Mouse (Mus musculus) kidney, embryonic 16.5 days (tissue): ENCODE results near the gene Mettl26. TPM values are rescaled to one million over a fixed set of nuclear protein-coding genes. Genes with fewer than 3 reads are reported as not detected.

Source experiments
- ATAC-seq: fragments of 200-750 bp; cut with Nextera tagmentation; 2 replicates; pipeline ENCODE4 v1.8.0; 2017; ENCODE audit warnings: moderate TSS enrichment; ENCODE audit not compliant: low FRiP score, low TSS enrichment
- H3K27ac ChIP-seq: fragments of 300-500 bp; sonication (generic); 2 replicates; pipeline ENCODE4 v1.5.1; 2014; ENCODE audit warnings: low read length
- H3K27me3 ChIP-seq: fragments of 300-500 bp; sonication (generic); 2 replicates; pipeline ENCODE4 v1.6.1; 2014; ENCODE audit warnings: low read length, control low read depth, mixed read lengths; ENCODE audit not compliant: insufficient read depth
- H3K36me3 ChIP-seq: fragments of 300-500 bp; sonication (generic); 2 replicates; pipeline ENCODE4 v1.6.1; 2014; ENCODE audit warnings: low read length, control low read depth, mixed read lengths; ENCODE audit not compliant: insufficient read depth
- H3K4me1 ChIP-seq: fragments of 300-500 bp; sonication (generic); 2 replicates; pipeline ENCODE4 v1.6.1; 2014; ENCODE audit warnings: low read length, control low read depth, mixed read lengths; ENCODE audit not compliant: insufficient read depth
- H3K4me2 ChIP-seq: fragments of 300-500 bp; sonication (generic); replicated peaks from 2 replicates; pipeline ENCODE4 v1.6.1; 2014; ENCODE audit warnings: low read depth, low read length
- H3K4me3 ChIP-seq: fragments of 300-500 bp; sonication (generic); 2 replicates; pipeline ENCODE4 v1.5.1; 2014; ENCODE audit warnings: mild to moderate bottlenecking, low read length
- H3K9ac ChIP-seq: fragments of 300-500 bp; sonication (generic); replicated peaks from 2 replicates; pipeline ENCODE4 v1.6.1; 2014; ENCODE audit warnings: low read length
- H3K9me3 ChIP-seq: fragments of 300-500 bp; sonication (generic); 2 replicates; pipeline ENCODE4 v1.6.1; 2016; ENCODE audit warnings: low read length, control low read depth
- WGBS: fragments of 180-500 bp; shearing (Covaris S2); extraction: QIAGEN DNeasy Blood & Tissue Kit; methylation state at CpG from one replicate; pipeline ENCODE4 v1.1.7; 2014; 5-methylcytosine and 5-hydroxymethylcytosine counted together
- polyA plus RNA-seq: library from polyadenylated mRNA; unstranded; fragments of >200 nt; fragmentation: Nextera tagmentation; extraction: Ambion mirVana; gene quantifications from 2 replicates; pipeline ENCODE4 v1.2.1, GENCODE M21; 2015

Mettl26 gene
- polyA plus RNA-seq, 1 experiment from 2014 or later, result 100 TPM

DNA sequence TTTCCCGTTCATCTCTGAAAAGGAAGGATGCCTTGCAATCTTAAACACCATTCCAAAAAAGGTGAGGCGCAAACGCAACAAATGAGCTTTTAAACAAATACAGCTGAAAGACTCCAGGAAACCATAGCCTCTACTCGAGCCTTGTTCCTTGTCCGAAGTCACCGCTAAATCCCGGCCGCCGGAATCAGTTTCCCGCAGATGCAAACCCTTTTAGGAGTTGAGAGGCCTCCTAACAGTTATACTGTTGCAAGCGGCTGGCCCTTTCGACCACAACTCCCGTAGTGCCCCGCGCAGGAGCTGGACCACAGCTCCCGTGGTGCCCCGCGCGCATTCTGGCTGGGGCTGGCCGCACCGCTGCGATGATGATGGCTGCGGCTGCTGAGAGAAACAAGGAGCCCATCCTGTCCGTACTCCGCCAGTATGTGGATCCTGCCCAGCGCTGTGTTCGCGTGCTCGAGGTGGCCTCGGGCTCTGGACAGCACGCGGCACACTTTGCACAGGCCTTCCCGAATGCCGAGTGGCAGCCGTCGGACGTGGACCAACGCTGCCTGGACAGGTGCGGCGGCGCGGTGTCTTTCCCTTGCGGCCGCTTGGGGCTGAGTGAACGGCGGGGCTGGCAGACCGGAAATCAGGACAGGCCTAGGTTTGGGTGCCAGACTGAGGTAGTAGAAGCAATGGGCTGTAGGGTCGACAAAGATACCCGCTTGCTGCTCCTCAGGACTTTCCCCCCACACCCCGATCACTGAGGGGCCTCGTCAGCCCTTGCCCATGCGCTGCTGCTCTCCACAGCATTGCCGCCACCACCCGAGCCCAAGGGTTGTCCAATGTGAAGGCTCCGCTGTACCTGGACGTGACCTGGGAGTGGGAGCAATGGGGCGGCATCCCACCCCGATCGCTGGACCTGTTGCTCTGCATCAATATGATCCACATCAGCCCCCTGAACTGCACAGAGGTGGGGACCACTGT lies 580 bp downstream of the Mettl26 start:
- H3K36me3 ChIP-seq, result peaks cover 13% of the 10 kb centered on the region
- no peaks in the 10 kb centered on the region for H3K9me3 ChIP-seq
- no peaks in the 10 kb centered on the region for H3K27me3 ChIP-seq
- peak; percentile 93 for ATAC-seq
- peaks cover 32% of the 10 kb centered on the region for H3K4me1 ChIP-seq
- peak overlapping the region; percentile 78 for H3K4me2 ChIP-seq
- H3K4me3 ChIP-seq, result peak overlapping the region; percentile 75
- 1% methylated on average over 59 of the region's 59 CpGs for WGBS
- H3K27ac ChIP-seq, result peak overlapping the region; percentile 96
- H3K9ac ChIP-seq, result peak overlapping the region; percentile 79

DNA sequence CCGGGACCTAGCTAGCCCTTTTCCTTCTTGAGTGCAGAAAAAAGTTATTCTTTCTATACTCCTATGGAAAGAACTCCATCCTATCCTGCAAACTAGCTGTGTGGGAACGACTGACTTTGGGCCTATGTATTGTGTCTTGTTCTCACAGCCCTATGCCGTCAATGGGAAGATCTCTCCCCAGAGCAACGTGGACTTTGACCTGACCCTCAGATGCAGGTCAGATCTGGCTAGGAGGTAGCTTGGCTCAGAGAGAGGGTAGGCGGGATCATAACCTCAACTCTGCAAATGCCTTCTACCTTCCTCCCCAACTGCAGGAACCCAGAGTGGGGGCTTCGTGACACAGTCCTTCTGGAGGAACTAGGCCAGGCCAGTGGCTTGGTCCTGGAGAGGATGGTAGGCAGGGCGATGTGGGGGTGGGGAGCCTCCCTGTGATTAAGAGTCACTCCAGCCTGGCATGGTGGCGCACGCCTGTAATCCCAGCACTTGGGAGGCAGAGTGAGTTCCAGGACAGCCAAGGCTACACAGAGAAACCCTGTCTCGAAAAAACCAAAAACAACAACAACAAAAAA lies 1.6 kb downstream of the Mettl26 start:
- peak overlapping the region; percentile 79 for H3K9ac ChIP-seq
- peak overlapping the region; percentile 78 for H3K4me2 ChIP-seq
- H3K4me1 ChIP-seq, result peaks cover 42% of the 10 kb centered on the region
- no peak for ATAC-seq
- whole genome bisulfite sequencing, result 54% methylated on average over 10 of the region's 10 CpGs
- peaks cover 13% of the 10 kb centered on the region for H3K36me3 ChIP-seq
- H3K27ac ChIP-seq, result no peak overlapping the region
- H3K27me3 ChIP-seq, result no peaks in the 10 kb centered on the region
- H3K4me3 ChIP-seq, result peak overlapping the region; percentile 75
- H3K9me3 ChIP-seq, result no peaks in the 10 kb centered on the region

DNA sequence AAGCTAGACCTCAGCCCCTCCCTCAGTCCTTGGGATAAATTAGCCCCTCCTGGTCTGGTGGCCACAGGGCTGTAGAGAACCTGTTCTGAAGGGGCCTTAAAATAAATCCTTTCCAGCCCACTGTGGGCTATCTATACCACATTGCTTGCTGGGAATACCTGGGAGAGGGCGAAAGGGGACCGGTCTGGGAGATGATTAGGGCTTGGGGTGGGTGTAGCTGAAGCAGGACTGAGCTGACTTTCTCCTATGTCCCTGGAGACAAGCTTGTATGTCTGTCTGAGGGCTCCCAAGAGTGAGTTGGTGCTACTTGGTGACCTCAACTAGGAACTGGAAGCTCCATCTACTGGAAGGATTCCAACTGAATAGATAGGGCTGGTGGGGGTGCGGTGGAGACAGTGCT lies 2.2 kb downstream of the Mettl26 start:
- no peak for ATAC-seq
- H3K27ac ChIP-seq, result no peak overlapping the region
- H3K27me3 ChIP-seq, result no peaks in the 10 kb centered on the region
- H3K9ac ChIP-seq, result no peak overlapping the region
- H3K9me3 ChIP-seq, result no peaks in the 10 kb centered on the region
- H3K4me2 ChIP-seq, result no peak overlapping the region
- peaks cover 13% of the 10 kb centered on the region for H3K36me3 ChIP-seq
- no peak overlapping the region for H3K4me3 ChIP-seq
- WGBS, result 87% methylated on average over 3 of the region's 3 CpGs
- peaks cover 46% of the 10 kb centered on the region for H3K4me1 ChIP-seq

DNA sequence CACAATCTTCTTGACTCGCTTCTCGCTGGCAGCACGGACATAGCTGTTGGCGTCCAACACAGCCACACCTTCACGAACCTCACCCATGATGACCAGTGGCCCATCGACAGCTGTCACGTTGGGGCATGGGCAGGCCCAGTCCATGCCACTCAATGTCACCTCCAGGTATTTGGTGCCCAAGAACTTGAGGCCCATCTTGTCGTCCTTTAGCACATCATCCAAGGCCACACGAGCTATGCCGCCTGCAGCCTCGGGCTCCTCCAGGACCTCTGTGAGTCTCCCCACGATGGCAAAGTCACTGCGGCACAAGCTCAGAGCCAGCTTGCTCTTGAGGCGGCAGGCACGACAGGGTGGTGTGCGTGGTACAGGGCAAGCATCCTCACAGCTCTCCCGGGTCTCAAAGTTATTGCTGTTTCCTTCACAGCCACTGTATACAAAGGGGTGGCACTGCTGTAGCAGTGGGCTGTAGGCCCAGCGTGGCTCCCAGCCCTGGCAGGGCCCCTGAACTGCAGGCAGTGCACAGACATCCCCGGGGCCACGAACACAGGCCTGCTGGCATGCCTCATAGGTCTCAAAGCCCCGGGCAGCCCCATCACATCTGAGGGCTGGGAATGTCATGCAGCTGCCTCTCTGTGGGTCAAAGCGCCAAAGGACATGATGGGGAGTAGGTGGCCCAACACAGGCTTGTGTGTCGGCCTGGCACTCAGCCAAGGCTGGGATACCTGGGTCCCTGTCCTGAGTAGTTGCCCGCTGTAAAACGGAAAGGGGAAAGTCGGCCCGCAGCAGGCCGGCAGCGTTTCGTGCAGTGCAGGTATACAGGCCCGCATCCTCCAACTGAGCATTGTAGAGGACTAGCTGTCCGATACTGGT lies 3.1 kb downstream of the Mettl26 start:
- H3K27me3 ChIP-seq, result no peaks in the 10 kb centered on the region

DNA sequence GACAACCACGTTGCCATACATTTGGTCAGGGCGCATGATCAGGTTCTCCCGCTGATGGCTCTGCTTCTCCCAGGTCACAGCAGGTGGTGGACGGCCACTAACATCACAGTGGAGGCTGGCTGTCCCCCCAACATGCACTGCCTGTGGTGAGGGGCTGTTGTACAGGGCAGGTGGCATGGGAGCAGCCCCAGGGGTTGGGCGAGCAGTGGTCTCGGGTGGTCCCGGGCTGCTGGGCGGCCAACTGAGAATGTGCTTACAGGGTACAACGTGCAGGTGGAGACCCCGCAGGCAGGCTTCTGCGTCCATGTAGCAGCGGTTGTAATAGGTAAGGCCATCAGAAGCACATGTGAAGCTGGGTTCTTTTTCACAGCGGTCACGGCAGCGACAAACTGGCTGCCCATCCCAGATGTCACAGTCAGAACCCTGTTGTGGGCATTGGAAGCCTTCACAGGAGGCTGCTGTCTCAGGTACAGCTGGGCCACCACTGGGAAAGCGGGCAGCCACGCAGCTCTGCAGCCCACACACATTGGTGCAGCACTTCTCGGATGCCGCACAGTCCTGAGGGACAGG lies 3.8 kb downstream of the Mettl26 start:
- peaks cover 46% of the 10 kb centered on the region for H3K4me1 ChIP-seq
- no peak overlapping the region for H3K9ac ChIP-seq
- H3K4me3 ChIP-seq, result no peak overlapping the region
- no peaks in the 10 kb centered on the region for H3K9me3 ChIP-seq
- no peak overlapping the region for H3K4me2 ChIP-seq
- H3K27me3 ChIP-seq, result no peaks in the 10 kb centered on the region
- H3K27ac ChIP-seq, result no peak overlapping the region
- peaks cover 27% of the 10 kb centered on the region for H3K36me3 ChIP-seq
- ATAC-seq, result no peak
- 90% methylated on average over 19 of the region's 19 CpGs for WGBS

More for the DNA sequence above, 3.1 kb downstream of the Mettl26 start:
- H3K4me2 ChIP-seq, result no peak overlapping the region
- peaks cover 19% of the 10 kb centered on the region for H3K36me3 ChIP-seq
- H3K27ac ChIP-seq, result no peak overlapping the region
- WGBS, result 90% methylated on average over 32 of the region's 32 CpGs
- H3K4me3 ChIP-seq, result no peak overlapping the region
- no peak for ATAC-seq
- no peaks in the 10 kb centered on the region for H3K9me3 ChIP-seq
- H3K9ac ChIP-seq, result no peak overlapping the region
- peaks cover 46% of the 10 kb centered on the region for H3K4me1 ChIP-seq

DNA sequence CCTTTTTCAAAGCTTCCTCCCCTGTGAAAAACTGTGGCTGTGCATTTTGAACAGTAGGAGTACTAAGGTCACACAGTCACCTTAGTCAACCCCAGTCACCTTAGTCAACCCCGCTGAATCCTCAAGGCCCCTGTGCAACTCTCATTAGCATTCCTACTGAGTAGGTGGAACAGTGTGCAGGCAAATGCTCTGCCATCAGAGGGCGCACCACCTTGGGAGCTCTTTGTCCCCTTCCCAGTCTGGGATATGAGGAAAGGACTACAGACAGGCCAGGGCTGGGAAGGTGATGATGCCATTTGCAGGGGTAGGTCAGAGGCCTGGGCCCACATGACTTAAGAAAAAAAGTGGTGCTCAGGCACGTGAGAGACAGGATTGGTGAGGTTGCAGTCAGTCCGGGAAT lies 4.4 kb downstream of the Mettl26 start:
- H3K36me3 ChIP-seq, result peaks cover 31% of the 10 kb centered on the region
- peaks cover 40% of the 10 kb centered on the region for H3K4me1 ChIP-seq
- WGBS, result 61% methylated on average over 4 of the region's 4 CpGs

DNA sequence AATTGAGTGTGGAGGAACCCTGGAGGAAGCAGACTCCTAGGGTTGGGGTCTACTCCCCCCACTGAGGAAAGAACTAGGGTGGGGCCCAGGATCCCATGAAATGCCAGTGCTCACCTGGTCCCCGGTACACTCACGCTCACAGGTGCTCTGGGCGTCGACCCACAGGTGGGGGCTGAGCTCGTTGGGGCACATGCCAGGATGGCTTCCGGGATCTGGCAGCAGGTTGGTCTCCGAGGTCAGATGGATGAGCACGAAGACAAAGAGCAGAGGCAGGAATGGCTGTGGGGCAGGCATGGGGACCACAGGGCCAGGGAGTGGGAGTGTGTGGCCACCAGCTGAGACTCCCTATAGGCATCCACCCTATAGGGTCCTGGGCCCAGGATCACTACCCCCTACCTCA lies 4.9 kb downstream of the Mettl26 start:
- peaks cover 35% of the 10 kb centered on the region for H3K36me3 ChIP-seq
- 0 out of 2 replicates have a peak overlapping the region, but pooled peaks have one; percentile 34 for H3K27ac ChIP-seq
- H3K4me2 ChIP-seq, result no peak overlapping the region
- ATAC-seq, result no peak
- no peaks in the 10 kb centered on the region for H3K27me3 ChIP-seq
- H3K9ac ChIP-seq, result no peak overlapping the region
- H3K9me3 ChIP-seq, result no peaks in the 10 kb centered on the region
- peaks cover 36% of the 10 kb centered on the region for H3K4me1 ChIP-seq
- WGBS, result 66% methylated on average over 8 of the region's 8 CpGs
- no peak overlapping the region for H3K4me3 ChIP-seq

More for the DNA sequence above, 4.4 kb downstream of the Mettl26 start:
- H3K27me3 ChIP-seq, result no peaks in the 10 kb centered on the region
- no peak overlapping the region for H3K9ac ChIP-seq
- H3K4me2 ChIP-seq, result no peak overlapping the region
- no peak overlapping the region for H3K27ac ChIP-seq
- no peak overlapping the region for H3K4me3 ChIP-seq
- no peak for ATAC-seq
- no peaks in the 10 kb centered on the region for H3K9me3 ChIP-seq

DNA sequence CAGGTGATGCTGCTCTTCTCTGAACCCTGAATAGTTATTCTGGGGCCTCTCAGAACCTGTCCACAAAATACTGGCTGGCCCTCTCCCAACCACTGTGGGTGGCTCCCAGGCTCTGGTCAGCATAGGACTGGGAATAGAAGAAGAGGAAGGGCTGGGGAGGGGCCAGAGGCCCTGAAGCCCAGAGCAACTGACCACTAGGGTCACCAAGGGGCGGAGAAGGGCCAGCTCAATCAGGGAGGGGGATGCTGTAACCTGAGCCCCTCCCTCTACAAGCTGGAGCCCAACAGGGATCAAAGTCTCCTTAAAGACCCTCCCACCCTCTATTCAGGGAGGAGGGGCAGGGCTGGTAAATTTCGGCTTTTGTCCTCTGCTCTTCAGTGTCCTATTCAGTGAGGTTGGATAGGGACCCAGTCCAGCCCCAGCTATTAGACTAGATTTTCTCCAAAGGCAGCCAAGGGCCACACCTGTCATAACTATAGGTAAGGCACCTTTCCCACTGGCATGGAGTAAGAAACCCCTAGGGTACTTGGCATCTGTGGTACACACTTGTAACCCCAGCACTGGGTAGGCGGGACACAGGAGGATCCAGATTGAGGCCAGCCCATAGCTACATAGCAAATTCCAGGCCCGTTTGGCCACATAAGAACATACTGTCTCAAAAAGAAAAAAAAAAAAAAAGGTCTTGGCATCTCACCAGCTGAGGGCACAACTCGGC lies 5.5 kb downstream of the Mettl26 start, which contains the start of gene Wfikkn1:
Gene Wfikkn1 (minus strand): TSS at position 663 of the 715 bp plus-strand sequence.
- H3K9ac ChIP-seq, result 0 out of 2 replicates have a peak within 1 kb of the TSS, but pooled peaks have one; percentile 16
- no peaks in the 10 kb centered on the region for H3K9me3 ChIP-seq
- H3K4me1 ChIP-seq, result peaks cover 36% of the 10 kb centered on the region
- H3K27me3 ChIP-seq, result no peaks in the 10 kb centered on the region
- ATAC-seq, result peak; percentile 7; the same call in 1 of the 2 replicates
- H3K4me2 ChIP-seq, result no peak within 1 kb of the TSS
- 31% methylated on average over 5 of the region's 5 CpGs for WGBS
- peak within 1 kb of the TSS; percentile 34; the same call in 1 of the 2 replicates for H3K27ac ChIP-seq
- peaks cover 35% of the 10 kb centered on the region for H3K36me3 ChIP-seq
- H3K4me3 ChIP-seq, result no peak within 1 kb of the TSS
